Mouse (Mus musculus): ENCODE results near the gene Kcnc4.

The Kcnc4 gene

GRCm38 (mm10) chr3:107458528-107459195 lies 690 bp downstream of the Kcnc4 start:
- intact Hi-C loops (cut with DNase I) = no loop called here

- intact Hi-C loops (cut with DNase I) = no loop called here
Observed at GRCm38 (mm10) chr3:107458104-107458503, 1.2 kb downstream of the Kcnc4 start.

GRCm38 (mm10) chr3:107454280-107454679 lies 5.1 kb downstream of the Kcnc4 start:
- intact Hi-C loops (cut with DNase I) = no loop called here

DNA sequence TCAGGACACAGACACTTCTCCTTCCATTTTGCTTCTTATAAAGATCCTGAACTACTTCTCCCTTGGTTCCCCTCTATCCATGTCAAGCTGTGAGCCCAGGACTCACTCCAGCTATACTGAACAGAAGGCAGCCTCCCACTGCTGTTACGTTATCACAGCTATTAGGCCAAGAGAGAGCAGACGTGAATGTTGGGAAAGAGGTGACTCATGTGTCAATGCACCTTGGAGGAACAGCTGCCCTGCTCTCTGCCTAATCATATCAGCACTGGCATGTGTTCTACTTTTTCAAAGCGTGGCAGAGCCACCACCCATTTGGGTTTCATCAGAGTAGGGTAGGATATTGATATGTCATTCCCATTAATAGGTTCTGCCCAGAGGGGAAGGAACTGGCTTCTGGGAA lies 12.5 kb downstream of the Kcnc4 start:
- intact Hi-C loops (cut with DNase I) = no loop called here

GRCm38 (mm10) chr3:107443866-107444265 lies 15.5 kb downstream of the Kcnc4 start:
- intact Hi-C loops (cut with DNase I) = no loop called here

DNA sequence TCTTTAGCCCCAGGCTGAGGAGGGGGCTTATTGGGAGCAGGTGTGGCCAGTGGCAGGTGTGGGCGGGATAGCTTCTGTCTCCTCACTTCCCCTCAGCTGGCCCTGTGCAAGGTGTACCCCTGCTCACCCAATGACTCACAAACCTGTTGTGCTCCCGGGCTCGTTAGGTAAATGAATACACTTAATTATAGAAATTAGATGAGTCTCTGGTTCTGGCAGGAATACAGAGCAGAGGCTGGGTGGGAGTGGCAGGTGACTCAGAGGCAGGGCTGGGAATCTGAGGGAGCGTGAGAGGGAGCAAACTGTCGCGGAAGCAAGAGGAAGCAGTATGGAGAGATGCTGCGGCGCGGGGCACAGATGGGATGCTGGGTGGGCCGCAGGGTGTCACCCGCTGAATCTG lies 17.2 kb downstream of the Kcnc4 start:
- intact Hi-C loops (cut with DNase I) = no loop called here

- intact Hi-C loops (cut with DNase I) = no loop called here
Observed at GRCm38 (mm10) chr3:107441306-107441705, 18.0 kb downstream of the Kcnc4 start.

DNA sequence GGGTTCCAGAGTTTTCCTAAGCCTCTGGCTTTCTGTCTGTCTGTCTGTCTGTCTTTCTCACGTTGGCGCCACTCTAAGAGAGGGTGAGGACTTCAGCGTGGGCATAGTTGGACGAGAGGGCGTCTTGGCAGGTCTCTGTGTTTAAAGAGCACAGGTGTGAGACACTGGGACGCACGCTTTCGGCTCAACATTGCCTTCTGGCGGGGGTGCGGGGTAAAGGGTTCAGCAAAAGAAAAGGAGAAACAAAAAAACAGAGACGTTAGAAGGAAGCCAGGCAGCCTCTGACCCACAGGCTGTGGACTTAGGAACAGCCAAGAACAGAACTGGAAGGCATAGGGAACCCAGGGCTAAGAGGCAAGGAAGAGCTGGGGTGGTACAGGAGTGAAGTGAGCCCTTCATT lies 20.1 kb downstream of the Kcnc4 start:
- intact Hi-C loops (cut with DNase I) = no loop called here

DNA sequence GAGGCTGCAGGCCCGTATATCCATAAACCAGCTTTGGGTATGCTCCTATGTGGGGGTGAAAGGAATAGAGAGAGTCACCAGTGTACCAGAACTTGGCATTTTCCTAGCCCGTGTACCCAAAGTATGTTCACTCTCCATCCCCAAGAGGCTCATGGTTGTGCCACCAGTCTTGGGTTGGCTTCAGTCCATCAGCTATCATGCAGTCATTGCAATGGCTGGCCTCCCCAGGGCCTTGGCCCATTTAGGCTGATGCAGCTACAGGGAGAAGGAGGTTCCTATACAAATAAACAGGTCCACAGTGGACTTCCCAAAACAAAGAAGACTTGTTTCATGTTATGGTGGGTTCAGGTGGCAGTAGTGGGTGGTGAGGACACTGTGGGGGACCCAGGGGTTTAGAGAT lies 21.7 kb downstream of the Kcnc4 start:
- intact Hi-C loops (cut with DNase I) = no loop called here

DNA sequence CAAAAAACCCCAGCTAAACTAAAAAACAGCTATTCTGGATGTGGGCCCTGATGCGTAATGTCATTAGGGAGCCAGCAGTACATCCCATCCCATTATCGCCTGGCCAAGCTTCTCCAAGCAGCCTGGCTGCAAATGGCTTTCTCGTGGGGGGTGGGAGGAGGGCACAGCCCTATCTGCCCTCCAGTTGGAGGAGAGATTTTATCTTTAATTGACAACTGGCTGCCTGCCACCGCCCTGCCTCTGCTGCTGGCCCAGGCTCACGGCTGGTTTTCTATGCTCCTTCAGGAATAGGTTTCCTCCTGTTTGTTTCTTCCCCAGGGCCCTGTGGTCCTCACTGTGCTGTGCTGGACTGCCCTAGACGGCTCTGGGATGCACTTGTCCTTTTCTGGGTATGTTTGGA lies 22.9 kb downstream of the Kcnc4 start:
- intact Hi-C loops (cut with DNase I) = no loop called here

DNA sequence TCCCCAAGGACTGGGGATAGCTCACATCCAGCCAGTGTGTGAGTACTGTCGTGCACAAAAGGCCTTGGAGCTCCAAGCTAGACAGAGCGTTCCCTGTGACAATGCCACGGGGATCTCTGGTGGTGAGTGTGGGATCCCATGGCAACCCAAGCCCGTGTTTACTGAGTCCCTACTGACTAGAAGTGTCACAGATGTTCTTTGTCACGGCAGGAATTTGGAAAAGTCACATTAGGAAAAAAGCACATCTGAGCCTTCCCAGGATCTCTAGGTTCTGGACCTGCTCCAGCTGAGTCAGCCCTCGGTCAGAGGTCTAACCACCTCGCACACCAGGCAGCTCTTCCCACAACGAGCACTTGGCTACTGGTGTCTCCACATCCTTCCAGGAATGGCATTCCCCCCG lies 25.7 kb downstream of the Kcnc4 start:
- intact Hi-C loops (cut with DNase I) = no loop called here

- intact Hi-C loops (cut with DNase I) = no loop called here
Observed at GRCm38 (mm10) chr3:107431268-107431667, 28.1 kb downstream of the Kcnc4 start.

- intact Hi-C loops (cut with DNase I) = no loop called here
Observed at GRCm38 (mm10) chr3:107424258-107425041, 34.9 kb downstream of the Kcnc4 start.

DNA sequence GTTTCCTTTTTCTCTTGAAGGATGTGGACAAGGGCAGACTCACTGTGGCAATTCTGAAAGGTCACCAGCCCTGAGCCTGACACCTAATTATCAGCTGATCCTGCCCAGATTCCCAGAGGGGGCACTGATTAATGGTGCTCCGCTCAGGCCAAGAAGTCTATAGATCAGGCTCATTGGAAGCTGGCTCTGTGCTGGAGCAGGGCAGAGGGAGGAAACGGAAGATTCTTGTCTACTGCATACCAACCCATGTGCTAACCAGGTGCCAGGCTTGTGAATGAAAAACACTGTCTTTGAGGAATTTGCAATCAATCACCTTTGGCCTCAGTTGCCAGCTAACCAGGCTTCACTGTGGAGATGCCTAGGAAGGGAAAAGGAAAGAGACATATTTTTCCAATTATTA lies 39.2 kb downstream of the Kcnc4 start:
- intact Hi-C loops (cut with DNase I) = no loop called here

- intact Hi-C loops (cut with DNase I) = no loop called here
Observed at GRCm38 (mm10) chr3:107417287-107417644, 42.1 kb downstream of the Kcnc4 start.

GRCm38 (mm10) chr3:107416541-107417286 lies 42.6 kb downstream of the Kcnc4 start:
- intact Hi-C loops (cut with DNase I) = no loop called here

- intact Hi-C loops (cut with DNase I) = no loop called here
Observed at GRCm38 (mm10) chr3:107413093-107413492, 46.3 kb downstream of the Kcnc4 start.

GRCm38 (mm10) chr3:107412509-107412908 lies 46.8 kb downstream of the Kcnc4 start:
- intact Hi-C loops (cut with DNase I) = no loop called here

DNA sequence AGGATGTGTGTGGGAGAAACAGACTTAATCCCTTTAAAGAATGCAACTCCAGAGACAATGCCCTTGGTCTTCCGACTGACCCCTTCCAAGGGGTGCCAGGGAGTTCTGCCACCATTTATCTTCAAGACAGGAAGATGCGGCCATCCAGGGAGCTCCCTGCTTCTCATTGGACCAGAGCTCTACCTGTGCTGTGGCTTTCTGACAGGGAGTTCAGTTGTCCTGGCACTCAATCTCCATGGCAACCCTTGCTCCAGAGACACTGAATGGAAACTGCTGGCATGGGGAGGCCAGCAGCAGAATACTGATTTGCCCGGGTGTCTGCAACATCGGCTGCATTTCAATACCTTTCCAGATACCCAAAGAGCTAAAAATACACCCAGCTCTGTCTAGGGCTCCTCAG lies 47.7 kb downstream of the Kcnc4 start:
- intact Hi-C loops (cut with DNase I) = no loop called here

GRCm38 (mm10) chr3:107401401-107401800 lies 58.0 kb downstream of the Kcnc4 start:
- intact Hi-C loops (cut with DNase I) = no loop called here

DNA sequence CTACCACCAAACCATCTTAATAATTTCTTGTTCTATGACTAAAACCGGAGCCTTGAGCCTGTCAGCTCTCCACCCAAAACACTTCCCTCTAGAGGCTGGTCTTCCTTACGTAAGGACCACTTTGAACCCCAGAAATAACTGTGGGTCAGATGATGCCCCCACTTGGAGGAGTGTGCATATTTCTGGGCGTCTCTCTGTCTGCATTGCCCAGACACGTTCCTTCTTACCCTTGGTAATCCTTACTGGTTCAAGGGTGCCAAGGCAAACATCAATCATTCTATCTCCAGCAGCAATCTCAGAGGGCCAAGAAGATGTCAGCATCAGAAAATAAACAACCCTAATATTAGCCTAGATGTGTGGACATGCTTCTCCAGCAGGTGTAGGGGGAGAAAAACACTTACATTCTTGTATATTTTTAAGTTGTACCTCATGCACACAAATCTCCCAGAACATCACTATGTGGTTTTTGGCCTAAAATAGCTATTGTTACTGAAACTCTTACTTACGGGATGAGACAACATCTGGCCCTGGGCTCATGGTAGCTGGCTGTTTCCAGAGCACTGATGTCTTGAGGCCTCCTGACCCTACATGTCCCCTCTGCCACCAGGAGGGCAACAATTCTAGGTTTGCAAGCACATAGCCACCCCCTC lies 59.2 kb downstream of the Kcnc4 start:
- intact Hi-C loops (cut with DNase I) = no loop called here

DNA sequence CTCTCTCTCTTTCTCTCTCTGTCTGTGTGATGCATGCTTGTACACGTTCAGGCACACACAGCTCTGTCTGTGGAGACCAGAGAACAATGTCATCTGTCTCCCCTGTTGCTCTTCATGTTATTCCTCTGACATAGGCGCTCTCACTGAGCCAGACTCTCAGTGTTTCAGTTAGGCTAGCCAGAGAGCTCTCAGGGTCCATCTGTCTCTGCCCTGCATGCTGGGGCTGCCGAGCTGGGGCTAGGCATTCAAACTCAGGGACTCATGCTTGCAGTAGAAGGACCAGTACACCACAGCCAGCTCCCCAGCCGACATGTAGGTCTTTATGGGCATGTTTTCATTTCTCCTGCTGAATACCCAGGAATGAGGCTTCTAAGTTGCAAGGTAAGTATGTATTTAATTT lies 68.2 kb downstream of the Kcnc4 start:
- intact Hi-C loops (cut with DNase I) = no loop called here

All from adrenal gland (tissue).